Mouse (Mus musculus) MEL (cell line): ENCODE data around the gene Tmem165. TPM values are rescaled to one million over a fixed set of nuclear protein-coding genes. Genes with fewer than 3 reads are reported as not detected.

Experiments
- DNase-seq: peaks from one replicate; pipeline ENCODE4 v3.0.0; 2011; ENCODE audit warnings: low read depth, low spot score
- H3K27ac ChIP-seq: 2 replicates; pipeline ENCODE4 v1.5.1; 2012; ENCODE audit warnings: low read depth, mild to moderate bottlenecking, control low read depth, low read length, moderate library complexity; ENCODE audit not compliant: control insufficient read depth
- H3K27me3 ChIP-seq, 2 experiments: fragments of 150-350 bp in 1 of 2; sonication (generic) in 1 of 2; 2 replicates each; pipeline ENCODE4 v1.6.1; 2012; ENCODE audit warnings: low read length in 2 of 2, mild to moderate bottlenecking in 2 of 2, improper control_type of control experiment in 1 of 2, moderate library complexity in 1 of 2; ENCODE audit not compliant: insufficient read depth in 2 of 2, control insufficient read depth in 1 of 2
- H3K36me3 ChIP-seq, 2 experiments: 2 replicates each; pipeline ENCODE4 v1.6.1; 2012 to 2014; ENCODE audit warnings: low read length in 2 of 2, improper control_type of control experiment in 1 of 2, inconsistent platforms in 1 of 2, mild to moderate bottlenecking in 1 of 2; ENCODE audit not compliant: insufficient read depth in 2 of 2, control insufficient read depth in 1 of 2
- H3K4me1 ChIP-seq, 2 experiments: fragments of 150-350 bp in 1 of 2; sonication (generic) in 1 of 2; 2 replicates each; pipeline ENCODE4 v1.6.1; 2012; ENCODE audit warnings: low read length in 2 of 2, improper control_type of control experiment in 1 of 2, mild to moderate bottlenecking in 1 of 2; ENCODE audit not compliant: insufficient read depth in 2 of 2, control insufficient read depth in 1 of 2
- H3K4me3 ChIP-seq, 2 experiments: fragments of 150-350 bp in 1 of 2; sonication (generic) in 1 of 2; 2 replicates each; pipeline ENCODE4 v1.5.1; 2012; ENCODE audit warnings: low read depth in 2 of 2, low read length in 2 of 2, mild to moderate bottlenecking in 2 of 2, moderate library complexity in 2 of 2, control low read depth in 1 of 2, improper control_type of control experiment in 1 of 2; ENCODE audit not compliant: control insufficient read depth in 1 of 2, insufficient read depth in 1 of 2
- H3K79me2 ChIP-seq: 2 replicates; pipeline ENCODE4 v1.6.1; 2012; ENCODE audit warnings: mild to moderate bottlenecking, low read length, moderate library complexity; ENCODE audit not compliant: control insufficient read depth, poor library complexity, insufficient read depth
- H3K9ac ChIP-seq: 2 replicates; pipeline ENCODE4 v1.6.1; 2012; ENCODE audit warnings: low read depth, mild to moderate bottlenecking, control low read depth, low read length, moderate library complexity; ENCODE audit not compliant: control insufficient read depth, poor library complexity, severe bottlenecking
- H3K9me3 ChIP-seq: fragments of 150-350 bp; sonication (generic); replicated peaks from 2 replicates; pipeline ENCODE4 v1.6.1; 2012; ENCODE audit warnings: mild to moderate bottlenecking, low read length, improper control_type of control experiment, moderate library complexity; ENCODE audit not compliant: insufficient read depth
- CHD1 ChIP-seq: IDR thresholded peaks from 2 replicates; pipeline ENCODE4 v1.6.1; 2012; ENCODE audit warnings: low read depth, mild to moderate bottlenecking, inconsistent platforms, low read length, improper control_type of control experiment
- GABPA ChIP-seq: IDR thresholded peaks from 2 replicates; pipeline ENCODE4 v1.6.1; 2012; ENCODE audit warnings: low read depth, mild to moderate bottlenecking, inconsistent platforms, low read length, improper control_type of control experiment, moderate library complexity
- GATA1 ChIP-seq: IDR thresholded peaks from 2 replicates; pipeline ENCODE4 v1.6.1; 2011; ENCODE audit warnings: low read depth, low read length, improper control_type of control experiment
- JUND ChIP-seq: IDR thresholded peaks from 2 replicates; pipeline ENCODE4 v1.6.1; 2011; ENCODE audit warnings: low read depth, mild to moderate bottlenecking, improper control_type of control experiment, low read length
- MAX ChIP-seq: IDR thresholded peaks from 2 replicates; pipeline ENCODE4 v1.6.1; 2011; ENCODE audit warnings: low read length, improper control_type of control experiment
- NELFE ChIP-seq: IDR thresholded peaks from 2 replicates; pipeline ENCODE4 v1.6.1; 2011; ENCODE audit warnings: low read depth, low read length, improper control_type of control experiment
- NRF1 ChIP-seq: IDR thresholded peaks from 2 replicates; pipeline ENCODE4 v1.6.1; 2014; ENCODE audit warnings: low read depth, mild to moderate bottlenecking, inconsistent platforms, low read length, improper control_type of control experiment, moderate library complexity; ENCODE audit not compliant: poor library complexity, insufficient read depth, severe bottlenecking
- POLR2A ChIP-seq, 2 experiments: IDR thresholded peaks; 2 replicates each; pipeline ENCODE4 v1.6.1; 2011 to 2012; ENCODE audit warnings: low read length in 2 of 2, mild to moderate bottlenecking in 2 of 2, control low read depth in 1 of 2, improper control_type of control experiment in 1 of 2, low read depth in 1 of 2, moderate library complexity in 1 of 2; ENCODE audit not compliant: control insufficient read depth in 1 of 2, insufficient read depth in 1 of 2, poor library complexity in 1 of 2
- SMC3 ChIP-seq: IDR thresholded peaks from 2 replicates; pipeline ENCODE4 v1.6.1; 2011; ENCODE audit warnings: low read depth, low read length, improper control_type of control experiment
- TCF12 ChIP-seq: IDR thresholded peaks from 2 replicates; pipeline ENCODE4 v1.6.1; 2014; ENCODE audit warnings: low read depth, mild to moderate bottlenecking, inconsistent platforms, low read length, improper control_type of control experiment, moderate library complexity
- UBTF ChIP-seq: IDR thresholded peaks from 2 replicates; pipeline ENCODE4 v1.6.1; 2012; ENCODE audit warnings: low read depth, mild to moderate bottlenecking, inconsistent platforms, low read length, improper control_type of control experiment, moderate library complexity, borderline replicate concordance; ENCODE audit not compliant: insufficient read depth
- USF1 ChIP-seq: IDR thresholded peaks from 2 replicates; pipeline ENCODE4 v1.6.1; 2014; ENCODE audit warnings: low read depth, mild to moderate bottlenecking, inconsistent platforms, low read length, improper control_type of control experiment, moderate library complexity
- USF2 ChIP-seq, 2 experiments: IDR thresholded peaks; 2 replicates each; pipeline ENCODE4 v1.6.1; 2011 to 2012; ENCODE audit warnings: improper control_type of control experiment in 2 of 2, low read length in 2 of 2, borderline replicate concordance in 1 of 2, inconsistent platforms in 1 of 2, low read depth in 1 of 2, mild to moderate bottlenecking in 1 of 2; ENCODE audit not compliant: insufficient read depth in 1 of 2
- ZKSCAN1 ChIP-seq: IDR thresholded peaks from 2 replicates; pipeline ENCODE4 v1.6.1; 2012; ENCODE audit warnings: low read depth, mild to moderate bottlenecking, inconsistent platforms, low read length, improper control_type of control experiment, moderate library complexity
- ZNF384 ChIP-seq: IDR thresholded peaks from 2 replicates; pipeline ENCODE4 v1.6.1; 2012; ENCODE audit warnings: low read depth, mild to moderate bottlenecking, inconsistent platforms, low read length, improper control_type of control experiment
- polyA plus RNA-seq, 2 experiments: library from polyadenylated mRNA; stranded (reverse) in 1 of 2; unstranded in 1 of 2; fragments of >175 nt in 1 of 2; fragments of >200 nt in 1 of 2; gene quantifications; 2 replicates each; pipeline versions ENCODE4 v1.2.1 to v1.2.4; 2012; ENCODE audit warnings: low replicate concordance in 2 of 2, low read depth in 1 of 2; ENCODE audit not compliant: insufficient read length in 2 of 2, insufficient read depth in 1 of 2, missing spikeins in 1 of 2
- total RNA-seq: library from RNA; depleted of rRNA; stranded (reverse); fragments of 300-350 nt; gene quantifications from 2 replicates; pipeline ENCODE4 v1.2.3, GENCODE M21; 2012

The Tmem165 gene
- total and polyA plus RNA-seq, 3 experiments = 66.5 to 154 (median 73.0) TPM

DNA sequence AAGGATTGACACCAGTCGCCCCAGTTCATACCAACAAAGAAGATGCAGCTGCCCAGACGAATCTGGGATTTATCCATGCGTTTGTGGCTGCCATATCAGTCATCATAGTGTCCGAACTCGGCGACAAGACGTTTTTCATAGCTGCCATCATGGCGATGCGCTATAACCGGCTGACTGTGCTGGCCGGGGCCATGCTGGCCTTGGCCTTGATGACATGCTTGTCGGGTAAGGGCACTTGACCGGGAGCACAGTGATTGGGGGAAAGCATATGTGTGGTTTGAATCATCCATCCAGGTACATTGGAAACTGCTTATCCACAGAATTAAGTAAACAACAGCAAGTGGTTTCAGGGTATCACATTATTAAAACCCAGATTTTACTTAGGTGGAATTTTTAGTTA, 15.7 kb downstream of the Tmem165 start:
- Histone ChIP-seq H3K36me3 (peaks cover 11 to 24% of the 10 kb centered on the region in 2 experiments), H3K27me3 (no peaks in the 10 kb centered on the region), H3K4me1 (peaks cover 5 to 8% of the 10 kb centered on the region in 2 experiments), H3K79me2 (peaks cover 12% of the 10 kb centered on the region; the same call in 1 of the 2 replicates), H3K9me3 (no peaks in the 10 kb centered on the region), H3K4me3 (no peak overlapping the region), H3K9ac (no peak overlapping the region), H3K27ac (no peak overlapping the region)
- TF ChIP-seq USF1 = no peak
- no peak for TF ChIP-seq NRF1
- TF ChIP-seq SMC3 = no peak
- DNase-seq = no peak

DNA sequence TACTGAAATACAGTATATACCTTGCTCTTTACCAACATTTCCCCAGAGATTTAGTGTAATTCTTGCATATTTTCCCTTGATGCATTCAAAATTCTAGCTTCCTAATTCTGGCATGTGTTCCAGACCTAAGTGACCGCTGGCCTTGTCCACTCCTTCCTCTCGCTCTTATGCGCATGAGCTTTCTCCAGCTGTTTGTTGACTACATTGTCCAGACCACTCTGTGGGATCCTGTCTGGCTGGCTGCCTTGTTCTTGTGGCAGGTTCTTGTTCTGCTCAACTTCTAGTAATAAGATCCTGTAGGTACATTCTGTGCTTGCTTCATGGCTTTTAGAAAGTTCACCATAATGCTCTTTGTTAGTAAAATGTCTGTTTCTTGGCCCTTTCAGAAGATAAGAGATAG, 19.5 kb downstream of the Tmem165 start:
- H3K36me3 ChIP-seq = peaks cover 0 to 35% of the 10 kb centered on the region in 2 experiments; a peak in 2 of 4 replicates
- no peaks in the 10 kb centered on the region for H3K9me3 ChIP-seq
- TF ChIP-seq JUND = no peak
- TF ChIP-seq TCF12 = no peak
- TF ChIP-seq ZNF384 = no peak
- TF ChIP-seq GATA1 = no peak
- TF ChIP-seq POLR2A (IDR thresholded peaks at IDR 0.05; ENCODE audit: control insufficient read depth in 1 of 2, insufficient read depth in 1 of 2, low read depth in 1 of 2, low read length in 2 of 2, poor library complexity in 1 of 2) = no peak
- no peak for TF ChIP-seq CHD1
- no peak for TF ChIP-seq ZKSCAN1
- TF ChIP-seq USF2 (IDR thresholded peaks at IDR 0.05; ENCODE audit: borderline replicate concordance in 1 of 2, insufficient read depth in 1 of 2, low read depth in 1 of 2, low read length in 2 of 2) = no peak
- TF ChIP-seq UBTF = no peak
- no peak for TF ChIP-seq GABPA

DNA sequence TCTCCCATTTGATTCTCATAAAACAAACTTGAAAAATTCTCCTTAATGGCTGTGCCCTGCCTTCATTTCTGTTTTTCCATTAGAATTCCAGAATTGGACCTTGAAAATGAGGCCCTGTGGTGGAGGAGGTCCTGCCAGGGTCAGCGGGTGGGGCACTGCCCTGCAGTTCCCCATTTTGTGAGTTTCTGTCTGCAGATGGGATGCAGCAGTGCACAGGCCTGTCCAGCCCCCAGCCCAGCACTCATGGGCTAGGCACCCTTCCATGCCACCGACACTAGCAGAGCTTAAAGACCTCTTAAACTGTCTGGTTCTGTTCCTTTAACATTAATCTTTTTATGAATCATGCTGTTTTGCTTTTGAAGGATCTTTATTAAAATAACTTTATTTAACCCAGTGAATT, 22.2 kb downstream of the Tmem165 start:
- peaks cover 0 to 36% of the 10 kb centered on the region in 2 experiments; a peak in 2 of 4 replicates for H3K36me3 ChIP-seq
- H3K4me1 ChIP-seq = no peaks in the 10 kb centered on the region
- H3K9ac ChIP-seq = no peak overlapping the region
- H3K9me3 ChIP-seq = no peaks in the 10 kb centered on the region
- H3K27ac ChIP-seq = no peak overlapping the region
- H3K27me3 ChIP-seq = no peaks in the 10 kb centered on the region
- H3K79me2 ChIP-seq = peaks cover 1% of the 10 kb centered on the region; the same call in 1 of the 2 replicates
- no peak for TF ChIP-seq MAX
- no peak for TF ChIP-seq NELFE
- no peak for TF ChIP-seq CHD1
- H3K4me3 ChIP-seq = no peak overlapping the region
- DNase-seq = no peak

More for the DNA sequence above, 19.5 kb downstream of the Tmem165 start:
- no peaks in the 10 kb centered on the region for H3K4me1 ChIP-seq
- DNase-seq = no peak
- H3K27ac ChIP-seq = no peak overlapping the region
- H3K79me2 ChIP-seq = peaks cover 1% of the 10 kb centered on the region; the same call in 1 of the 2 replicates
- H3K27me3 ChIP-seq = no peaks in the 10 kb centered on the region
- no peak overlapping the region for H3K9ac ChIP-seq
- H3K4me3 ChIP-seq = no peak overlapping the region
